Mouse (Mus musculus): ENCODE measurements around the gene Cfap157. TPM values are rescaled to one million over a fixed set of nuclear protein-coding genes. Genes with fewer than 3 reads are reported as not detected.

The Cfap157 gene
- total and polyA plus RNA-seq, 3 experiments: 0.12 TPM; not detected in 2

DNA sequence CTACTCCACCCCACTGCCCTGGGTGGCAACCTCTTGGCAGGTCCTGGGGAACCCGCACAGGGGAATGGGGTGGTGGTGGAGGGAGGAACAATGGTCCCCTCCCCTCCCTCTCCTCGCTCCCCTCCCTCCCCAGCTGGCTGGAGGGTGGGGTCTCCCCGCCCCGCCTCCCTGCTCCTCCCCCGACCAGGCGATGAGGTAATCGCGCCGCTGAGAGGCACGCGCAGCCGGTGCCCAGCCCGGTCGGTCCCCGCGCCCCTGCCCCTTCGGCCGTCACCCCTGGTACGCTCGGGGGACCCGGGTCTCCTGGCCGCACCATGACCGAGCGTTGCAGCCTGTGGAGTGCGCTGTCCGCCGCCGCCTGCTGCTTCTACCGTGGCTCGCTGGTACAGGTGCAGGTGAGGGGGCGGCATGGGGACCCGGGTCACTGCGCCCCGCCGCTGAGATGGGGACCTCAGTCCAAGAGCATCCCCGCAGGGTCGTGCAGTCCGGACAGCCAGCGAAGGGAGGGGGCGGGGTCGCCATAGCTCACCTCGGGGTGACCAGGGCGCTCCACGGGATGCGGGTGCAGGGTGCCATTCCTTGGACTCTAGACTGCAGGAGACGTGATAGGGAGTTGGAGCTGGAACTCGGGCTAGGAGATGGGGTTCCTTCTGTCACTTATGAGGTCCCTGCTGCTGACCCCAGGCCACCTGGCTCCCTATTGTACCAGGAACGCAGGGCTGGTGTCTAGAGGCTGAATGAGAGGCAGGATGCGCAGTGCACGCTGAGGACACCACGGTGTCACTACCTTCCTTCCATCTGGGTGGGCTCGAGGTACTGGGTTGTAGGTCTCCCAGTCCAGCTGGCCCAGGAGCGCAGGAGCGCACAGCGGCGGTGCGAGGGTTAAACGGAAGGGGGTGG is 42.7 kb downstream of the Cfap157 start:
- Histone ChIP-seq H3K79me2 (replicated peaks; ENCODE audit: control insufficient read depth, insufficient read depth, low read length) (peaks cover 5% of the 10 kb centered on the region), H3K4me3 (peak overlapping the region; percentile 46), H3K27ac (peak overlapping the region; percentile 38), H3K36me3 (ENCODE audit: control insufficient read depth, insufficient read depth, low read length) (peaks cover 6% of the 10 kb centered on the region; the same call in 1 of the 2 replicates), H3K4me1 (ENCODE audit: control insufficient read depth, insufficient read depth, low read length) (peaks cover 4% of the 10 kb centered on the region), H3K27me3 (ENCODE audit: control insufficient read depth, insufficient read depth, low read length) (peaks cover 2% of the 10 kb centered on the region; the same call in 1 of the 2 replicates), H3K9ac (ENCODE audit: low read depth, low read length) (peak overlapping the region; percentile 52)
- DNase-seq: peak; percentile 62 to 75
- no peak for TF ChIP-seq POLR2A (IDR thresholded peaks at IDR 0.05; ENCODE audit: insufficient read depth, low read depth, low read length)
- TF ChIP-seq EP300 (IDR thresholded peaks at IDR 0.05; ENCODE audit: insufficient read depth, low read depth, low read length): no peak
- no peak for TF ChIP-seq CTCF (IDR thresholded peaks at IDR 0.05)
- intact Hi-C loops (cut with DNase I): loop anchor here (2.0 kb wide), 1 partner anchor 13 kb away; no protein-coding TSS in a partner anchor
- 26% methylated on average over 53 of the region's 58 CpGs for WGBS

DNA sequence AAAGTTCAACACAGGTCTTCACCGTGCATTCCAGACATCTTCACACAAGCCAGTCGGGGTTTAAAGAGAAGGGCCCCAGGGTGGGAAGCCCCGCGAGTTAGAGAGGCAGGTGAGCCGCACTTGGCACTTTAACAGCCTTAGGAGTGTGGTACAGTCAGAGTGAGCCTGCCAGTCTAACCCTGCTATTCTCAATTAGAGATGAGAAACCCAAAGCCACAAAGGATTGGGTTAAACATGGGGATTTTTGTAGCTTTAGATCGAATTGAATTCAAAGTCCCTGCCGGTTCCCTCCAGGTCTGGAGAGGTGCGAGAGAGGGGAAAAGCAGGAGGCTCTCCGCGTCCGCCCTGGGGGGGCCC is 43.3 kb downstream of the Cfap157 start, which contains the start of gene 6330409D20Rik:
TSS of gene 6330409D20Rik (minus strand) at position 101 of the 357 bp plus-strand sequence.
- H3K4me3 ChIP-seq: peak within 1 kb of the TSS; percentile 46
- peaks cover 5% of the 10 kb centered on the region for H3K79me2 ChIP-seq (replicated peaks; ENCODE audit: control insufficient read depth, insufficient read depth, low read length)
- peaks cover 6% of the 10 kb centered on the region; the same call in 1 of the 2 replicates for H3K36me3 ChIP-seq (ENCODE audit: control insufficient read depth, insufficient read depth, low read length)
- DNase-seq: no peak
- WGBS: 24% methylated on average over 11 of the region's 11 CpGs
- intact Hi-C loops (cut with DNase I): loop anchor here (2.0 kb wide), 1 partner anchor 14 kb away; no protein-coding TSS in a partner anchor
- peaks cover 2% of the 10 kb centered on the region; the same call in 1 of the 2 replicates for H3K27me3 ChIP-seq (ENCODE audit: control insufficient read depth, insufficient read depth, low read length)
- H3K27ac ChIP-seq: peak within 1 kb of the TSS; percentile 38
- TF ChIP-seq EP300 (IDR thresholded peaks at IDR 0.05; ENCODE audit: insufficient read depth, low read depth, low read length) (no peak), CTCF (IDR thresholded peaks at IDR 0.05) (no peak), POLR2A (IDR thresholded peaks at IDR 0.05; ENCODE audit: insufficient read depth, low read depth, low read length) (no peak)
- H3K9ac ChIP-seq (ENCODE audit: low read depth, low read length): peak within 1 kb of the TSS; percentile 52
- peaks cover 7% of the 10 kb centered on the region for H3K4me1 ChIP-seq (ENCODE audit: control insufficient read depth, insufficient read depth, low read length)

DNA sequence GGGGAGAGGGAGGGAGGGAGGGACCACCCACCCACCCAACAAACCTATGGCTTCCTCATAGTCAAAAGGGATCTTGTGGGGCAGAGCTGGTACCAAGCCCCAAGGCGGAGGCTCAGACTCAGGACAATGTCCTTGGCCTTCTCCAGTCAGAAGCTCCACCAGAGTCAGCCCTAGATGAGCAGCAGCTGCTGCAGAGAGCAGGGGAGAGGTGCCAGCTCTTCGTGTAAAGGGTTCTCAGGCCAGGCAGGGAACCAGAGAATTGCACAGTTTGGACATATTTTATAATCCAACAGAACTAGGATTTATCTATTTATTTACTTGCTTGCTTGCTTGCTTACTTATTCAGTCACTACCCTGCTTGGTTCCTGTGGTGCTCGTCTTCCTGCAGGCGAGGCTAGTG is 44.9 kb downstream of the Cfap157 start:
- Histone ChIP-seq H3K4me3 (no peak overlapping the region), H3K27me3 (ENCODE audit: control insufficient read depth, insufficient read depth, low read length) (peaks cover 2% of the 10 kb centered on the region; the same call in 1 of the 2 replicates), H3K9ac (ENCODE audit: low read depth, low read length) (no peak overlapping the region), H3K79me2 (replicated peaks; ENCODE audit: control insufficient read depth, insufficient read depth, low read length) (peaks cover 5% of the 10 kb centered on the region), H3K4me1 (ENCODE audit: control insufficient read depth, insufficient read depth, low read length) (peaks cover 12% of the 10 kb centered on the region), H3K36me3 (ENCODE audit: control insufficient read depth, insufficient read depth, low read length) (peaks cover 8% of the 10 kb centered on the region), H3K27ac (peak overlapping the region; percentile 31; the same call in 1 of the 2 replicates)
- WGBS: 49% methylated on average over 4 of the region's 4 CpGs
- intact Hi-C loops (cut with DNase I): no loop called here
- TF ChIP-seq POLR2A (IDR thresholded peaks at IDR 0.05; ENCODE audit: insufficient read depth, low read depth, low read length): no peak
- DNase-seq: no peak

GRCm38 (mm10) chr2:32737008-32737407 is 47.2 kb downstream of the Cfap157 start:
- 39% methylated on average over 6 of the region's 6 CpGs for WGBS
- TF ChIP-seq EP300 (IDR thresholded peaks at IDR 0.05; ENCODE audit: insufficient read depth, low read depth, low read length) (no peak), CTCF (IDR thresholded peaks at IDR 0.05) (peak; percentile 18; the same call in 1 of the 2 replicates)
- Histone ChIP-seq H3K27ac (peak overlapping the region; percentile 79), H3K9ac (ENCODE audit: low read depth, low read length) (0 out of 2 replicates have a peak overlapping the region, but pooled peaks have one; percentile 17), H3K79me2 (replicated peaks; ENCODE audit: control insufficient read depth, insufficient read depth, low read length) (peaks cover 5% of the 10 kb centered on the region), H3K4me3 (no peak overlapping the region), H3K36me3 (ENCODE audit: control insufficient read depth, insufficient read depth, low read length) (peaks cover 8% of the 10 kb centered on the region), H3K4me1 (ENCODE audit: control insufficient read depth, insufficient read depth, low read length) (peaks cover 20% of the 10 kb centered on the region), H3K27me3 (ENCODE audit: control insufficient read depth, insufficient read depth, low read length) (peaks cover 2% of the 10 kb centered on the region; the same call in 1 of the 2 replicates)
- no peak for DNase-seq
- intact Hi-C loops (cut with DNase I): no loop called here

- H3K9ac ChIP-seq (ENCODE audit: low read depth, low read length): peak overlapping the region; percentile 34; the same call in 1 of the 2 replicates
- 60% methylated on average over 3 of the region's 3 CpGs for WGBS
- H3K27me3 ChIP-seq (ENCODE audit: control insufficient read depth, insufficient read depth, low read length): peaks cover 1% of the 10 kb centered on the region; the same call in 1 of the 2 replicates
- intact Hi-C loops (cut with DNase I): no loop called here
- no peak for DNase-seq
- H3K27ac ChIP-seq: peak overlapping the region; percentile 79
- peaks cover 21% of the 10 kb centered on the region for H3K4me1 ChIP-seq (ENCODE audit: control insufficient read depth, insufficient read depth, low read length)
- peaks cover 2% of the 10 kb centered on the region; the same call in 1 of the 2 replicates for H3K79me2 ChIP-seq (replicated peaks; ENCODE audit: control insufficient read depth, insufficient read depth, low read length)
- peaks cover 8% of the 10 kb centered on the region for H3K36me3 ChIP-seq (ENCODE audit: control insufficient read depth, insufficient read depth, low read length)
- peak overlapping the region; percentile 16; the same call in 1 of the 2 replicates for H3K4me3 ChIP-seq
- TF ChIP-seq CTCF (IDR thresholded peaks at IDR 0.05): no peak
- TF ChIP-seq EP300 (IDR thresholded peaks at IDR 0.05; ENCODE audit: insufficient read depth, low read depth, low read length): no peak
Measured at GRCm38 (mm10) chr2:32736306-32736829, 47.9 kb downstream of the Cfap157 start.

Measured in heart, adult 2 months (tissue).